Mouse (Mus musculus): Measurements from ENCODE around the gene Lipo4.

GRCm38 (mm10) chr19:33453725-33454124 is 63.9 kb downstream of the Lipo4 start:
- TF ChIP-seq CTCF (IDR thresholded peaks at IDR 0.05) (no peak), EP300 (IDR thresholded peaks at IDR 0.05) (no peak)
